Comparison of ENCODE assay signal across 8 mouse cellular contexts in the genomic region with DNA sequence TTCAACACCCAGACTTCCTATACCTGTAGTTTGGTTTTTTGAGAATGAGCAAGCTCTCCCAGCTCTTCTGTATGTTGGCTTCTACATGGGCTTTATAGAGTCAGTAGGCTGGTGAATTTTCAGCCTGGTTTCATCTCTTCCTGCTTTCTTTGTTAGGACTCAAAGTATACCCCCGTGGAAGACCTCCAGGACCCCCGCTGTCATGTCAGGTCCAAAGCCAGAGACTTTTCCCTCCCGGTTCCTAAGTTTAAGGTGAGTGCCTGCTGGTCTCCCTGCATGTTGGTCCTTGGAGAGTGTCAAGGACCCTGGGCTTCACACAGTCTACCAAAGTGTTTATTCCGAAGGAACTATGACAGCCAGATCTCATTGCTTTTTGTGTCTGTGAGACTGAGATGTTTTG. TPM values are rescaled to one million over a fixed set of nuclear protein-coding genes. Genes with fewer than 3 reads are reported as not detected.
DNase-seq lines count a peak whose midpoint lies in the region; ATAC-seq and TF ChIP-seq lines count a peak whose summit lies in the region.

No protein-coding gene starts in this region.

- H3K9ac ChIP-seq in ES-Bruce4 (ENCODE audit: low read depth, poor library complexity, severe bottlenecking), result peak overlapping the region; percentile 96
- peak overlapping the region; percentile 87 for H3K9ac ChIP-seq in forebrain, embryonic 15.5 days (replicated peaks)
- H3K9ac ChIP-seq in liver, embryonic 15.5 days, result peak overlapping the region; percentile 83

- no peak for ATAC-seq in forebrain, embryonic 15.5 days (replicated peaks)
- ATAC-seq in liver, embryonic 15.5 days (ENCODE audit: insufficient read depth), result no peak

- no peak for TF ChIP-seq POLR2A in ES-Bruce4 (IDR thresholded peaks at IDR 0.05; ENCODE audit: insufficient read depth, low read length)

- H3K4me1 ChIP-seq in ES-Bruce4 (ENCODE audit: control insufficient read depth, insufficient read depth, low read length), result no peaks in the 10 kb centered on the region
- peaks cover 14% of the 10 kb centered on the region for H3K4me1 ChIP-seq in forebrain, embryonic 15.5 days
- peaks cover 42% of the 10 kb centered on the region for H3K4me1 ChIP-seq in liver, embryonic 15.5 days (replicated peaks)

- TF ChIP-seq CTCF in ES-Bruce4 (IDR thresholded peaks at IDR 0.05; ENCODE audit: low read depth, low read length), result no peak

- TF ChIP-seq EP300 in ES-Bruce4 (IDR thresholded peaks at IDR 0.05; ENCODE audit: insufficient read depth, low read depth, low read length), result no peak

- peak overlapping the region; percentile 78 for H3K4me2 ChIP-seq in forebrain, embryonic 15.5 days (replicated peaks)
- peak overlapping the region; percentile 91 for H3K4me2 ChIP-seq in liver, embryonic 15.5 days

- peaks cover 36% of the 10 kb centered on the region for H3K36me3 ChIP-seq in ES-Bruce4 (ENCODE audit: control insufficient read depth, insufficient read depth, low read length, poor library complexity, severe bottlenecking)
- H3K36me3 ChIP-seq in forebrain, embryonic 15.5 days, result peaks cover 43% of the 10 kb centered on the region
- peaks cover 50% of the 10 kb centered on the region for H3K36me3 ChIP-seq in liver, embryonic 15.5 days (replicated peaks)

- 74% methylated on average over 4 of the region's 4 CpGs for WGBS in forebrain, embryonic 15.5 days
- 76% methylated on average over 4 of the region's 4 CpGs for WGBS in liver, embryonic 15.5 days (ENCODE audit: insufficient replicate concordance)

- no peaks in the 10 kb centered on the region for H3K27me3 ChIP-seq in ES-Bruce4 (ENCODE audit: control insufficient read depth, insufficient read depth, low read length, poor library complexity, severe bottlenecking)
- no peaks in the 10 kb centered on the region for H3K27me3 ChIP-seq in forebrain, embryonic 15.5 days
- H3K27me3 ChIP-seq in liver, embryonic 15.5 days, result no peaks in the 10 kb centered on the region

- peak; percentile 88 for DNase-seq in heart, adult 11 months
- no peak for DNase-seq in heart, postnatal 36 days
- no peak for DNase-seq in right cerebral cortex, postnatal 14 days
- no peak for DNase-seq in B cell, adult 2 months
- DNase-seq in lung, postnatal 36 days, result no peak

- intact Hi-C loops in heart, postnatal 36 days (cut with DNase I), result loop anchor here (2.0 to 5.0 kb wide), 2 partner anchors 16 to 99 kb away; partner anchors contain the start of genes Zfp646 and Zfp668

- peak overlapping the region; percentile 87 for H3K4me3 ChIP-seq in ES-Bruce4 (ENCODE audit: low read depth, low read length)
- H3K4me3 ChIP-seq in forebrain, embryonic 15.5 days, result peak overlapping the region; percentile 66
- peak overlapping the region; percentile 92 for H3K4me3 ChIP-seq in liver, embryonic 15.5 days (replicated peaks)

- no peak overlapping the region for H3K27ac ChIP-seq in ES-Bruce4 (ENCODE audit: insufficient read depth, low read length)
- no peak overlapping the region for H3K27ac ChIP-seq in forebrain, embryonic 15.5 days (replicated peaks)
- peak overlapping the region; percentile 97; the same call in 1 of the 2 replicates for H3K27ac ChIP-seq in liver, embryonic 15.5 days (replicated peaks)

- H3K9me3 ChIP-seq in ES-Bruce4 (replicated peaks; ENCODE audit: control insufficient read depth, insufficient read depth, low read length, poor library complexity, severe bottlenecking), result no peaks in the 10 kb centered on the region
- no peaks in the 10 kb centered on the region for H3K9me3 ChIP-seq in forebrain, embryonic 15.5 days
- no peaks in the 10 kb centered on the region for H3K9me3 ChIP-seq in liver, embryonic 15.5 days (replicated peaks)

RNA-seq across cellular contexts. Expression of gene Setd1a, which starts 1.9 kb away (rescaled TPM):
- total RNA-seq in heart, postnatal 36 days (2021), result 10 to 100 TPM; 22.2 to 24.0 TPM
- polyA plus RNA-seq in ES-Bruce4 (2011; ENCODE audit: insufficient read depth, insufficient read length, low read depth, missing spikeins), result 49.1 and 51.7 TPM in 2 replicates
- polyA plus RNA-seq in forebrain, embryonic 15.5 days (2015; fragmentation: Nextera tagmentation; extraction: Ambion mirVana), result 22.4 and 24.8 TPM in 2 replicates
- 9.2 and 9.3 TPM in 2 replicates for polyA plus RNA-seq in liver, embryonic 15.5 days (2015; fragmentation: Nextera tagmentation; extraction: Ambion mirVana)

RNA-seq across cellular contexts. Expression of gene Gm49388, which starts 7.1 kb away (rescaled TPM):
- total RNA-seq in heart, postnatal 36 days (2021), result 1 to 10 TPM; 3.3 to 3.9 TPM
- not detected in 2 replicates for polyA plus RNA-seq in ES-Bruce4 (2011; ENCODE audit: insufficient read depth, insufficient read length, low read depth, missing spikeins)
- not detected in 2 replicates for polyA plus RNA-seq in forebrain, embryonic 15.5 days (2015; fragmentation: Nextera tagmentation; extraction: Ambion mirVana)
- not detected in 2 replicates for polyA plus RNA-seq in liver, embryonic 15.5 days (2015; fragmentation: Nextera tagmentation; extraction: Ambion mirVana)

RNA-seq across cellular contexts. Expression of gene Orai3, which starts 8.7 kb away (rescaled TPM):
- total RNA-seq in heart, postnatal 36 days (2021), result 10 to 100 TPM; 22.1 to 22.6 TPM
- 20.2 and 23.2 TPM in 2 replicates for polyA plus RNA-seq in ES-Bruce4 (2011; ENCODE audit: insufficient read depth, insufficient read length, low read depth, missing spikeins)
- polyA plus RNA-seq in forebrain, embryonic 15.5 days (2015; fragmentation: Nextera tagmentation; extraction: Ambion mirVana), result 8.7 and 8.8 TPM in 2 replicates
- 11.0 and 13.1 TPM in 2 replicates for polyA plus RNA-seq in liver, embryonic 15.5 days (2015; fragmentation: Nextera tagmentation; extraction: Ambion mirVana)

RNA-seq across cellular contexts. Expression of gene Hsd3b7, which starts 22.1 kb away (rescaled TPM):
- 10 to 100 TPM; 12.6 to 13.1 TPM for total RNA-seq in heart, postnatal 36 days (2021)
- 7.9 and 11.2 TPM in 2 replicates for polyA plus RNA-seq in ES-Bruce4 (2011; ENCODE audit: insufficient read depth, insufficient read length, low read depth, missing spikeins)
- polyA plus RNA-seq in forebrain, embryonic 15.5 days (2015; fragmentation: Nextera tagmentation; extraction: Ambion mirVana), result 7.4 TPM in 2 replicates
- polyA plus RNA-seq in liver, embryonic 15.5 days (2015; fragmentation: Nextera tagmentation; extraction: Ambion mirVana), result 55.9 and 75.3 TPM in 2 replicates

RNA-seq across cellular contexts. Expression of gene Fbxl19, which starts 34.0 kb away (rescaled TPM):
- 1 to 10 TPM; 3.2 to 3.3 TPM for total RNA-seq in heart, postnatal 36 days (2021)
- 55.1 and 58.3 TPM in 2 replicates for polyA plus RNA-seq in ES-Bruce4 (2011; ENCODE audit: insufficient read depth, insufficient read length, low read depth, missing spikeins)
- polyA plus RNA-seq in forebrain, embryonic 15.5 days (2015; fragmentation: Nextera tagmentation; extraction: Ambion mirVana), result 9.4 and 10.5 TPM in 2 replicates
- 2.8 and 2.9 TPM in 2 replicates for polyA plus RNA-seq in liver, embryonic 15.5 days (2015; fragmentation: Nextera tagmentation; extraction: Ambion mirVana)
